Mouse (Mus musculus) CH12.LX (cell line): ENCODE measurements around the gene Acbd4. TPM values are rescaled to one million over a fixed set of nuclear protein-coding genes. Genes with fewer than 3 reads are reported as not detected.

Experiments
- DNase-seq: peaks from one replicate; pipeline ENCODE4 v3.0.0-alpha.2; 2013; ENCODE audit errors: extremely low read depth
- H3K27ac ChIP-seq: 2 replicates; pipeline ENCODE4 v1.5.1; 2012; ENCODE audit warnings: low read depth, mild to moderate bottlenecking, control low read depth, moderate library complexity; ENCODE audit not compliant: insufficient read depth
- H3K27me3 ChIP-seq: replicated peaks from 2 replicates; pipeline ENCODE3; 2012; ENCODE audit warnings: inconsistent platforms
- H3K36me3 ChIP-seq, 2 experiments: replicated peaks in 1 of 2; 2 replicates each; pipeline versions ENCODE3 to v1.6.1; 2012; ENCODE audit warnings: inconsistent platforms in 1 of 2, low read length in 1 of 2, mild to moderate bottlenecking in 1 of 2, mixed read lengths in 1 of 2, moderate library complexity in 1 of 2; ENCODE audit not compliant: control insufficient read depth in 1 of 2, insufficient read depth in 1 of 2
- H3K4me1 ChIP-seq, 2 experiments: 2 replicates each; pipeline ENCODE4 v1.6.1; 2012; ENCODE audit warnings: inconsistent platforms in 1 of 2, moderate library complexity in 1 of 2; ENCODE audit not compliant: insufficient read depth in 2 of 2, control insufficient read depth in 1 of 2
- H3K4me2 ChIP-seq: 2 replicates; pipeline ENCODE4 v1.6.1; 2012; ENCODE audit warnings: low read depth, mild to moderate bottlenecking, control low read depth; ENCODE audit not compliant: poor library complexity, insufficient read depth, severe bottlenecking
- H3K4me3 ChIP-seq, 3 experiments: fragments of 150-350 bp in 1 of 3; sonication (generic) in 1 of 3; replicated peaks in 1 of 3; 2 replicates each; pipeline versions ENCODE3 to v1.5.1; 2011 to 2012; ENCODE audit warnings: low read depth in 2 of 3, low read length in 2 of 3, mild to moderate bottlenecking in 2 of 3, moderate library complexity in 2 of 3, control low read depth in 1 of 3, improper control_type of control experiment in 1 of 3, inconsistent platforms in 1 of 3, mixed read lengths in 1 of 3; ENCODE audit not compliant: poor library complexity in 1 of 3
- H3K79me2 ChIP-seq: replicated peaks from 2 replicates; pipeline ENCODE4 v1.6.1; 2012; ENCODE audit warnings: mild to moderate bottlenecking, moderate library complexity; ENCODE audit not compliant: control insufficient read depth, poor library complexity, insufficient read depth, severe bottlenecking; ENCODE audit errors: extremely low read depth
- H3K9ac ChIP-seq: 2 replicates; pipeline ENCODE4 v1.6.1; 2012; ENCODE audit warnings: low read depth, mild to moderate bottlenecking, control low read depth, moderate library complexity; ENCODE audit not compliant: insufficient read depth
- H3K9me3 ChIP-seq: replicated peaks from 2 replicates; pipeline ENCODE3; 2012; ENCODE audit warnings: low read length, inconsistent platforms, mixed read lengths
- CHD2 ChIP-seq: IDR thresholded peaks from 2 replicates; pipeline ENCODE4 v1.6.1; 2011; ENCODE audit warnings: low read length, improper control_type of control experiment
- CTCF ChIP-seq, 2 experiments: IDR thresholded peaks in 1 of 2; conservative IDR thresholded peaks in 1 of 2; 2 replicates each; pipeline ENCODE4 v1.5.1; 2011 to 2012; ENCODE audit warnings: low read depth in 2 of 2, low read length in 2 of 2, improper control_type of control experiment in 1 of 2, inconsistent platforms in 1 of 2, mild to moderate bottlenecking in 1 of 2, moderate library complexity in 1 of 2
- E2F4 ChIP-seq: IDR thresholded peaks from 2 replicates; pipeline ENCODE4 v1.6.1; 2011; ENCODE audit warnings: low read depth, low read length, improper control_type of control experiment; ENCODE audit not compliant: insufficient replicate concordance
- GABPA ChIP-seq: IDR thresholded peaks from 2 replicates; pipeline ENCODE4 v1.6.1; 2012; ENCODE audit warnings: low read depth, low read length, improper control_type of control experiment, inconsistent platforms; ENCODE audit not compliant: insufficient replicate concordance
- KAT2A ChIP-seq: IDR thresholded peaks from 2 replicates; pipeline ENCODE4 v1.6.1; 2012; ENCODE audit warnings: low read length, improper control_type of control experiment, inconsistent platforms; ENCODE audit not compliant: insufficient replicate concordance
- MAFK ChIP-seq: IDR thresholded peaks from 2 replicates; pipeline ENCODE4 v1.6.1; 2011; ENCODE audit warnings: low read length, improper control_type of control experiment; ENCODE audit not compliant: insufficient replicate concordance
- MAZ ChIP-seq: IDR thresholded peaks from 2 replicates; pipeline ENCODE4 v1.6.1; 2012; ENCODE audit warnings: low read depth, mild to moderate bottlenecking, inconsistent platforms, low read length, improper control_type of control experiment, moderate library complexity
- MEF2A ChIP-seq: IDR thresholded peaks from 2 replicates; pipeline ENCODE4 v1.6.1; 2014; ENCODE audit warnings: low read depth, mild to moderate bottlenecking, inconsistent platforms, low read length, improper control_type of control experiment, borderline replicate concordance
- MXI1 ChIP-seq: IDR thresholded peaks from 2 replicates; pipeline ENCODE4 v1.6.1; 2011; ENCODE audit warnings: mild to moderate bottlenecking, low read depth, low read length, improper control_type of control experiment
- NRF1 ChIP-seq: IDR thresholded peaks from 2 replicates; pipeline ENCODE4 v1.6.1; 2014; ENCODE audit warnings: low read depth, mild to moderate bottlenecking, inconsistent platforms, low read length, improper control_type of control experiment, moderate library complexity
- PAX5 ChIP-seq: IDR thresholded peaks from 2 replicates; pipeline ENCODE4 v1.6.1; 2012; ENCODE audit warnings: low read length, inconsistent platforms, mixed read lengths
- POLR2A ChIP-seq: IDR thresholded peaks from 2 replicates; pipeline ENCODE4 v1.6.1; 2011; ENCODE audit warnings: low read depth, mild to moderate bottlenecking, improper control_type of control experiment, low read length
- POLR2AphosphoS2 ChIP-seq: IDR thresholded peaks from 2 replicates; pipeline ENCODE4 v1.6.1; 2011; ENCODE audit warnings: low read depth, low read length, improper control_type of control experiment
- SIN3A ChIP-seq: IDR thresholded peaks from 2 replicates; pipeline ENCODE4 v1.6.1; 2012; ENCODE audit warnings: low read length, improper control_type of control experiment, inconsistent platforms
- UBTF ChIP-seq: IDR thresholded peaks from 2 replicates; pipeline ENCODE4 v1.6.1; 2012; ENCODE audit warnings: low read depth, mild to moderate bottlenecking, inconsistent platforms, low read length, improper control_type of control experiment, moderate library complexity
- USF1 ChIP-seq: IDR thresholded peaks from 2 replicates; pipeline ENCODE4 v1.6.1; 2014; ENCODE audit warnings: low read depth, mild to moderate bottlenecking, inconsistent platforms, low read length, improper control_type of control experiment
- ZMIZ1 ChIP-seq: IDR thresholded peaks from 2 replicates; pipeline ENCODE4 v1.6.1; 2012; ENCODE audit warnings: low read depth, mild to moderate bottlenecking, inconsistent platforms, low read length, improper control_type of control experiment
- dilution Hi-C: fragments of 300-500 bp; cut with MboI; formaldehyde crosslinking; loops from 2 replicates; pipeline ENCODE4 v1.14.3; 2020; ENCODE audit warnings: low sequenced_read_pairs; ENCODE audit not compliant: extremely low pct_unique_long_range_greater_than_20kb, extremely low pct_ligation_motif_present
- in situ Hi-C: fragments of 300-500 bp; cut with MboI; formaldehyde crosslinking; loops from 3 replicates; pipeline ENCODE4 v1.14.3; 2019; ENCODE audit warnings: low sequenced_read_pairs, low pct_ligation_motif_present, low pct_unique_long_range_greater_than_20kb, mixed read lengths
- polyA plus RNA-seq: library from polyadenylated mRNA; unstranded; fragments of >175 nt; gene quantifications from 2 replicates; pipeline ENCODE4 v1.2.1, GENCODE M21; 2012; ENCODE audit warnings: low read depth; ENCODE audit not compliant: insufficient read length
- total RNA-seq, 2 experiments: library from RNA; depleted of rRNA; stranded (reverse); fragments of 300-350 nt in 1 of 2; fragments of >200 nt in 1 of 2; gene quantifications; 2 replicates each; pipeline ENCODE4 v1.2.3; 2012 to 2014

Gene Acbd4
- total and polyA plus RNA-seq, 3 experiments: 51.4 to 68.4 (median 62.6) TPM

DNA sequence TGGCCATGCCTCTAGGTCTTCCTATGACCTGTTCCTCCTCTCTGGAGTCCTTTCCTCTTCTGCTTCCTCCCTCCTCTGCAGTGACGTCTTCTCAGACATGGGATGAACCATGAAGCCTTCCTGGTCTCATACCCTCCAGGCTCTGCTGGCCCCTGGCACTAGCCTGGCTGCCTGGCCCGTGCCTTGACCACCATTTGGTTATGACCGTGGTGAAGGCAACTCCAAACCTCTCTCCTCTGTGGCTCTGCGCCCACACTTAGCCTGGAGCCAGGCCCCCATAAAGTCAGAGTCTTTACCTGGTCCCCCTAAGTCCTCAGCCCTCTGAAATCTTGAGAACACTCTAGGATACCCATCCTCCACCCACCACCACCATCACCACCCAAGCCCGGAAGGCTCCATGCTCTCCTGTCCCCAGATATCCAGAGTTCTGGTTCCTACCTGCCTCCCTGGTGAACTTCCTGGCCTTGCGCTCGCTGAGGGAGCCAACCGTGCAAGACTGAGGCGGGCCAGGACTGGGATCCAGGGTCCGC lies 27.3 kb upstream of the Acbd4 start:
- H3K9me3 ChIP-seq: no peaks in the 10 kb centered on the region
- H3K27me3 ChIP-seq: no peaks in the 10 kb centered on the region
- H3K9ac ChIP-seq: no peak overlapping the region
- peaks cover 83 to 95% of the 10 kb centered on the region in 2 experiments for H3K36me3 ChIP-seq
- no peak overlapping the region for H3K27ac ChIP-seq
- H3K79me2 ChIP-seq: no peaks in the 10 kb centered on the region
- dilution Hi-C loops: no loop called here
- in situ Hi-C loops: no loop called here
- TF ChIP-seq GABPA (no peak), NRF1 (no peak), KAT2A (no peak), MEF2A (no peak), ZMIZ1 (no peak), POLR2A (no peak), UBTF (no peak), POLR2AphosphoS2 (no peak), CHD2 (no peak)
- no peak for DNase-seq
- H3K4me3 ChIP-seq: no peak overlapping the region
- no peak overlapping the region for H3K4me2 ChIP-seq
- peaks cover 7 to 39% of the 10 kb centered on the region in 2 experiments for H3K4me1 ChIP-seq

DNA sequence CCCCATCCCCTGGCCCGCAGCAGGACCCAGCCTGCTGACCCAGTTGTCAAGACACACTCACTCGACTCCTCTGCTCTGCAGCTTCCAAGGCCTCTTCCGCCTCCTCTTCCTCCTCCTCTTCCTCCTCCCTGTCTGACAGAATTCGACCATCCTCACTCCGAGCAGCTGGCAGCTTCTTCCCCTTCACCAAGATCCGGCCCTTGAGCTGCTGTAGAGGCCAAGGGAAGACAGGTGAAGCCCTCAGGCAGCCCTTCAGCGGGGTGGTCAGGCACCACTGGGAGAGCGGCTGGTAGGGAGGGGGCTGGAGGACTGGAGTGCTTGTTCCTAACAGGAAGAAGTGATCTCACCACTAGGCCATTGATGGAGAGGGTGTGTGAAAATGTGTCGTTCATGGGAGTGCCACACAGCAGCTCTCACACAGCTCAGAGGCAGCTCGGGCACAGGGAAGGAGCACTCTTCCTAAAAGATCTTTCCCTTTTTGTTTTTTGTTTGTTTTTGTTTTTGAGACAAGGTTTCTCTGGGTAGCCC lies 26.6 kb upstream of the Acbd4 start:
- H3K9ac ChIP-seq: no peak overlapping the region
- H3K79me2 ChIP-seq: no peaks in the 10 kb centered on the region
- peaks cover 81 to 94% of the 10 kb centered on the region in 2 experiments for H3K36me3 ChIP-seq
- no peaks in the 10 kb centered on the region for H3K9me3 ChIP-seq
- H3K4me3 ChIP-seq: no peak overlapping the region
- dilution Hi-C loops (no loop called here), in situ Hi-C loops (no loop called here)
- no peaks in the 10 kb centered on the region for H3K27me3 ChIP-seq
- peaks cover 2 to 33% of the 10 kb centered on the region in 2 experiments; a peak in 3 of 4 replicates for H3K4me1 ChIP-seq
- TF ChIP-seq MEF2A: no peak
- TF ChIP-seq CHD2: no peak
- no peak for TF ChIP-seq SIN3A
- H3K4me2 ChIP-seq: no peak overlapping the region
- H3K27ac ChIP-seq: no peak overlapping the region
- no peak for DNase-seq

DNA sequence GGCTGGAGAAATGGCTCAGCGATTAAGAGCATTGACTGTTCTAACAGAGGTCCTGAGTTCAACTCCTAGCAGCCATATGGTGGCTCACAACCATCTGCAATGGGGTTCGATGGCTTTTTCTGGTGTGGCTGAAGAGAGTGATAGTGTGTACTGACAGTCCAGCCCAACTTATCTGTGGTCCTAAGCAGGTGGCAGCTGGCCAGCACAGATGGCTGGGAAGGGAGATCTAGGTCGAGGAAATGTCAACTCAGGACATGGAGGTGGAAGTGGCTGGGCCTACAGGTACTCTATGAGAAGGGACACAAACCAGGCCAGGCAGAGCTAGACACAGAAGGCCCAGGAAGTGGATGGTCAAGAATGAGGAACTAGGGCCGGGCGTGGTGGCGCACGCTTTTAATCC lies 25.5 kb upstream of the Acbd4 start:
- Histone ChIP-seq H3K4me3 (no peak overlapping the region), H3K9me3 (no peaks in the 10 kb centered on the region), H3K4me2 (no peak overlapping the region), H3K4me1 (peaks cover 0 to 21% of the 10 kb centered on the region in 2 experiments; a peak in 2 of 4 replicates), H3K27ac (no peak overlapping the region), H3K27me3 (no peaks in the 10 kb centered on the region), H3K36me3 (peaks cover 80 to 92% of the 10 kb centered on the region in 2 experiments), H3K79me2 (no peaks in the 10 kb centered on the region), H3K9ac (no peak overlapping the region)
- dilution Hi-C loops: no loop called here
- in situ Hi-C loops: no loop called here
- DNase-seq: no peak
- no peak for TF ChIP-seq PAX5
- TF ChIP-seq GABPA: no peak
- TF ChIP-seq MAFK: no peak
- TF ChIP-seq E2F4: no peak
- no peak for TF ChIP-seq KAT2A
- no peak for TF ChIP-seq USF1
- no peak for TF ChIP-seq MAZ
- no peak for TF ChIP-seq MXI1
- no peak for TF ChIP-seq CTCF (conservative IDR thresholded peaks at IDR 0.05 in 1 of 2, IDR thresholded peaks at IDR 0.05 in 1 of 2; ENCODE audit: low read depth in 2 of 2, low read length in 2 of 2)
